Mouse (Mus musculus) embryo, embryonic 10.5 days (tissue): Measurements from ENCODE around the gene Fermt3.

Experiments used
- DNase-seq: peaks from one replicate; pipeline ENCODE4 v3.0.0-alpha.2; 2015; ENCODE audit warnings: low spot score

The Fermt3 gene

GRCm38 (mm10) chr19:7039088-7039720 lies 19.9 kb upstream of the Fermt3 start:
- DNase-seq, result peak; percentile 75

- no peak for DNase-seq
These were observed 14.7 kb upstream of the Fermt3 start for GRCm38 (mm10) chr19:7034006-7034405.

GRCm38 (mm10) chr19:7029531-7029930 lies 10.3 kb upstream of the Fermt3 start:
- no peak for DNase-seq

- peak; percentile 69 for DNase-seq
These were observed 964 bp upstream of the Fermt3 start for GRCm38 (mm10) chr19:7020224-7020641.

GRCm38 (mm10) chr19:7018546-7018945 lies 723 bp downstream of the Fermt3 start:
- no peak for DNase-seq

GRCm38 (mm10) chr19:7017541-7018457 lies 1.5 kb downstream of the Fermt3 start:
- DNase-seq, result no peak

GRCm38 (mm10) chr19:7014481-7015135 lies 4.7 kb downstream of the Fermt3 start:
- no peak for DNase-seq

GRCm38 (mm10) chr19:7013984-7014383 lies 5.3 kb downstream of the Fermt3 start:
- no peak for DNase-seq

- no peak for DNase-seq
These were observed 6.8 kb downstream of the Fermt3 start for GRCm38 (mm10) chr19:7012426-7012825.

GRCm38 (mm10) chr19:7006892-7007593 lies 12.2 kb downstream of the Fermt3 start:
- DNase-seq, result no peak

- DNase-seq, result no peak
These were observed 19.8 kb downstream of the Fermt3 start for GRCm38 (mm10) chr19:6999360-7000063.

- no peak for DNase-seq
These were observed 21.5 kb downstream of the Fermt3 start for GRCm38 (mm10) chr19:6997721-6998290.

- DNase-seq, result peak; percentile 96
These were observed 23.3 kb downstream of the Fermt3 start, which contains the start of the genes Nudt22 and Trpt1 for GRCm38 (mm10) chr19:6996006-6996405. TSS of gene Nudt22 (minus strand) at chr19:6996117. TSS of gene Trpt1 (plus strand) at chr19:6996131.

- no peak for DNase-seq
These were observed 23.8 kb downstream of the Fermt3 start for GRCm38 (mm10) chr19:6995255-6995991.

- DNase-seq, result no peak
These were observed 24.8 kb downstream of the Fermt3 start for GRCm38 (mm10) chr19:6994489-6994888.

GRCm38 (mm10) chr19:6994002-6994401 lies 25.3 kb downstream of the Fermt3 start:
- DNase-seq, result no peak

GRCm38 (mm10) chr19:6993011-6993770 lies 26.1 kb downstream of the Fermt3 start:
- no peak for DNase-seq

- DNase-seq, result peak; percentile 100
These were observed 27.0 kb downstream of the Fermt3 start, which contains the start of gene Dnajc4 for GRCm38 (mm10) chr19:6992011-6992858. TSS of gene Dnajc4 (minus strand) at chr19:6992572.
